Mouse (Mus musculus) kidney, adult 9 months (tissue): ENCODE measurements at regions not wholly inside any gene's neighbourhood (a gene's known extent, or its start where the extent isn't known, plus 50 kb on each side); places are given as distances from the start of the nearest gene placed in this dataset.
A peak's percentile ranks its signal among the peaks of the same experiment; 100 is the strongest.

Source experiments
- DNase-seq: peaks from one replicate; pipeline ENCODE4 v3.0.0; 2022

GRCm38 (mm10) chr13:42358588-42358987, 57.3 kb downstream of the Edn1 start:
- no peak for DNase-seq

- peak; percentile 94 for DNase-seq
Measured at GRCm38 (mm10) chr13:42367655-42368554, 66.6 kb downstream of the Edn1 start.

- DNase-seq: peak; percentile 89
Measured at GRCm38 (mm10) chr13:42369826-42370225, 68.5 kb downstream of the Edn1 start.

- DNase-seq: no peak
Measured at GRCm38 (mm10) chr13:42372201-42372600, 70.9 kb downstream of the Edn1 start.

GRCm38 (mm10) chr13:42374181-42374596, 72.9 kb downstream of the Edn1 start:
- peak; percentile 30 for DNase-seq

GRCm38 (mm10) chr13:42379675-42380074, 78.4 kb downstream of the Edn1 start:
- no peak for DNase-seq

- DNase-seq: no peak
Measured at GRCm38 (mm10) chr13:42383099-42383498, 81.8 kb downstream of the Edn1 start.

- no peak for DNase-seq
Measured at GRCm38 (mm10) chr13:42390389-42390788, 89.1 kb downstream of the Edn1 start.

- no peak for DNase-seq
Measured at GRCm38 (mm10) chr13:42391330-42392005, 90.2 kb downstream of the Edn1 start.

GRCm38 (mm10) chr13:42392701-42393100, 91.4 kb downstream of the Edn1 start:
- DNase-seq: no peak

GRCm38 (mm10) chr13:42394572-42394971, 93.3 kb downstream of the Edn1 start:
- DNase-seq: no peak

GRCm38 (mm10) chr13:42401513-42401912, 100.2 kb downstream of the Edn1 start:
- DNase-seq: no peak

GRCm38 (mm10) chr13:42403231-42404020, 102.2 kb downstream of the Edn1 start:
- DNase-seq: no peak

- no peak for DNase-seq
Measured at GRCm38 (mm10) chr13:42412652-42413282, 111.5 kb downstream of the Edn1 start.

- no peak for DNase-seq
Measured at GRCm38 (mm10) chr13:42446921-42447320, 145.6 kb downstream of the Edn1 start.

GRCm38 (mm10) chr13:42453665-42454064, 152.4 kb downstream of the Edn1 start:
- no peak for DNase-seq

- DNase-seq: no peak
Measured at GRCm38 (mm10) chr13:42459892-42460291, 158.6 kb downstream of the Edn1 start.

- DNase-seq: peak; percentile 9
Measured at GRCm38 (mm10) chr13:42478825-42479224, 177.5 kb downstream of the Edn1 start.

GRCm38 (mm10) chr13:42490956-42491680, 189.3 kb upstream of the Phactr1 start:
- DNase-seq: no peak

GRCm38 (mm10) chr13:42494371-42494770, 186.1 kb upstream of the Phactr1 start:
- DNase-seq: peak; percentile 6

GRCm38 (mm10) chr13:42498351-42498750, 182.1 kb upstream of the Phactr1 start:
- no peak for DNase-seq

- no peak for DNase-seq
Measured at GRCm38 (mm10) chr13:42507535-42507934, 172.9 kb upstream of the Phactr1 start.
